Mouse (Mus musculus) frontal cortex, postnatal 10 days (tissue): Measurements from ENCODE around the gene Tulp3.
"Not testable (repeated sequence)": the region's sequence is repeated elsewhere in the genome, so short reads cannot be mapped to it uniquely, and the experiment has no call there.

ENCODE experiments used
- DNase-seq, 2 experiments: peaks; one replicate each; pipeline ENCODE4 v3.0.0; 2022; ENCODE audit warnings: low spot score in 2 of 2, mixed read lengths in 1 of 2

The Tulp3 gene

GRCm38 (mm10) chr6:128355726-128356416 is at the start of gene Tulp3:
Gene Tulp3, minus strand, starts transcription at chr6:128355851.
- DNase-seq, result peak; percentile 95 to 96

- no peak for DNase-seq
Observed at GRCm38 (mm10) chr6:128404708-128405107, 49.1 kb upstream of the Tulp3 start.

GRCm38 (mm10) chr6:128399421-128400185 is 44.0 kb upstream of the Tulp3 start:
- DNase-seq, result peak; percentile 37 to 46

GRCm38 (mm10) chr6:128398996-128399395 is 43.3 kb upstream of the Tulp3 start, which contains the start of gene Nrip2:
Gene Nrip2, plus strand, starts transcription at chr6:128399296.
- DNase-seq, result no peak

DNA sequence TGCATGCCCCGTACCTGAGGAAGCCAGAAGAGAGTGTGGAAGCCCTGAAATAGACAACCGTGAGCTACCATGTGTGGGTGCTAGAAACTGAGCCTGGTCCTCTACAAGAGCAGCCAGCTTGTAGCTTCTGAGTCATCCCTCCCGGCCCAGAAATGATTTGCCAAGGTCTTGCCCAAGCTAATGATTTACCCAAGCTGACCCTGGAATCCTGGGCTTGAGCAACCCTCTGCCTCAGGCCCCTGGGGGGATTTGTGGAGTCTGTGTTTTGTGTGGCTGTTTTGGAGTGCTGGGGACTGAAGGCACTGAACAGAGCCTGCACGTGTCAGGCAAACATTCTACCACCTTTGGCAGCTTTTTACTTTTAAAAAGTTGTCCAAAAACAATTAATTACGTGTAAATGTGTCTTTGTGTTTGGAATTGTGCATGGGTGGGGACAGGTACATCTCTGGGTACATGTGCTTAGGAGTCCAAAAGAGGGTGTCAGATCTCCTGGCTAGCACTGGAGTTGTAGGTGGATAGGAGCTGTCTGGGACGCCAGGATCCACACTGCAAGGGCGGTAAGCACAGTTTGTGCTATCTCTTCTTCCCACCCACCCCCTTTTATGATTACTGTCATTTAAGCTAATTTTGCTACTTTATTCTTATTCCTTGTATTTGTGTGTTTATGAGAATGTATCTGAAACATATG is 42.1 kb upstream of the Tulp3 start:
- DNase-seq, result no peak

- no peak for DNase-seq
Observed at GRCm38 (mm10) chr6:128390683-128391082, 35.0 kb upstream of the Tulp3 start.

DNA sequence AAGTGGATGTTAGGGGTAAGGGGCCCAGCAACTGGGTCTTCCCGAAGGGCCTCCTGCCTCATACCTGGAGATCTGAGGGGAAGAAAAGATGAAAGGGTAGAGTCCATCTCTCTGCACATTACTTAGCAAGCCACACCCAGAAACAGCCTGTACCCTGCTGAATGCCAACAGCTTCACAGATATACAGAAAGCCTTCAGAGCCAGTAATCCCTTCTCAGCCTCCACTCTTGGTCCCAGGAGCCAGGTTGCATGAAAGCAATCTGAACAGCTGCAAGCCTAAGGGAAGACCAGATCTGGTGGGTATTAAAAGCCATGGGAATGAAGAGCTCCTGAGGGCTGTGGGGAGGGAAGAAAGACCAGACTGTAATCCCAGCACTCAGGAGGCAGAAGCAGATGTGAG is 33.5 kb upstream of the Tulp3 start:
- no peak for DNase-seq

DNA sequence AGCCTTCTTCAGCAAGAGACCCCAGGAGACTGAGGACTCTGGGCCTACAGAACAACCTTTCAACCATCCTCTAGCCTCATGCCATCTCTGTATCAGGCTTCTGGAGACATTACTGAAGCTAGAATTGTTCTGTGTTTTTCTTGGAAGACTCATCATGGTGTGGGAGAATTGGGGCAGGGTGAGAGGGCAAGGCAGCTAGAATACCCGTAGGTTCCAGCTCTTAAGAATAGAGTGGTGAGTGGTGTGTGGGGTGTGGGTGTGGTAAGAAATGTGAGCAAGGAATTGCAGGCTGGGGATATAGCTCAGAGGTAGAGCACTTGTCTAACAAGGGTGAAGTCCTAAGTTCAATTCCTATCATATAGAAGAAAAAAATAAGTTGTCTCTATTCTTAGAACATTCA is 29.4 kb upstream of the Tulp3 start:
- DNase-seq, result no peak

DNA sequence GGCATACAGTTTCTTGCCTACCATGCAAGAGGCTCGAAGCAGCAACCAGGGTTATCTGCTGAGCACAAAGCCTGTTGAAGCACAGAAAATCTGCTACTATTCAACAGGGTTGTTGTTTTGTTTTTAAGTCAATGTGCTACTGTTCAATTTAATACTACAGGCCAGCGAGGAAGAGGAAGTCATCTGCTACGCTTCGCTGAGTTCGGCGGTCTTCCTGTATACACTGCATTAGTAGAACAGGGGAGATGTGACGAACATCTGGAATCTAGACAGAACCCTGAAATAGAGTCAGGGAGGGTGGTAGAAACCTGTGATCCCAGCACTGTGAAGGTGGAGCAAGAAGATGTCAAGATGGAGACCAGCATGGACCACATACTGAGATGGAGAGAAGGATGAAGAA is 28.1 kb upstream of the Tulp3 start:
- DNase-seq, result no peak

DNA sequence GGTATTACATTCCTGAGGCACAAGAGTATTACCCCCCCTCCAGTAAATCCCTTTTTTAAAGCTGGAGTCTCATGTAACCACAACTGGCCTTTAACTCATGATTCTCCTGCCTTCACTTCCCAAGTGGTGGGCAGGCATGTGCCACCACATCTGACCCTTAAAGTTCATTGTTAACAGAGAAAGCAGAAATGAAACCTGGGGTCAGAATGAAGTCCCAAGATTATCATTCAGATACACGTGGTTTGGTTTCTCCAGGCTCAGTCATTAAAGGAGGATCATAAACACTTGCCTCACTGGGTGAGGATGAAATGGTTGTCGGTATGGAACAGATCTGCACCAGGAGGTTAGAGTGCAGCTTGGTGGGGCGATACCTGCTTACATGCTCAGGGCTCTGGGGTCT is 25.6 kb upstream of the Tulp3 start:
- DNase-seq, result no peak

DNA sequence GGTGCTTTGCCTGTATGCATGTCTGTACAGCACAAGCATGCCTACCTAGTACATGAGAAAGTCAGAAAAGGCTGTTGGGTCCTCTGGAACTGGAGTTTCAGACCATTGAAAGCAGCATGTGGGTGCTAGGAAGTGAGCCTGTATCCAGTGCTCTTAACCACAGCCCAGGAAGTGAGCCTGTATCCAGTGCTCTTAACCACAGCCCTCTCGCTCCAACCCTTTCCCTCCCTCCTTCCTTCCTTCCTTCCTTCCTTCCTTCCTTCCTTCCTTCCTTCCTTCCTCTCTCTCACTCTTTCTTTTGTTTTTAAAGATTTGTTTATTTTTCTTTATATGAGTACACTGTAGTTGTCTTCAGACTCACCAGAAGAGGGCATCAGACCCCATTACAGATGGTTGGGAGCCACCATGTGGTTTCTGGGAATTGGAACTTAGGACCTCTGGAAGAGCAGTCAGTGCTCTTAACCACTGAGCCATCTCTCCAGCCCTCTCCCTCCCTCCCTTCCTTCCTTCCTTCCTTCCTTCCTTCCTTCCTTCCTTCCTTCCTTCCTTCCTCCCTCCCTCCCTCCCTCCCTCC is 25.0 kb upstream of the Tulp3 start:
- DNase-seq, result not testable (repeated sequence)

GRCm38 (mm10) chr6:128379636-128380035 is 24.0 kb upstream of the Tulp3 start:
- DNase-seq, result no peak

- no peak for DNase-seq
Observed at GRCm38 (mm10) chr6:128376371-128377085, 20.9 kb upstream of the Tulp3 start.

DNA sequence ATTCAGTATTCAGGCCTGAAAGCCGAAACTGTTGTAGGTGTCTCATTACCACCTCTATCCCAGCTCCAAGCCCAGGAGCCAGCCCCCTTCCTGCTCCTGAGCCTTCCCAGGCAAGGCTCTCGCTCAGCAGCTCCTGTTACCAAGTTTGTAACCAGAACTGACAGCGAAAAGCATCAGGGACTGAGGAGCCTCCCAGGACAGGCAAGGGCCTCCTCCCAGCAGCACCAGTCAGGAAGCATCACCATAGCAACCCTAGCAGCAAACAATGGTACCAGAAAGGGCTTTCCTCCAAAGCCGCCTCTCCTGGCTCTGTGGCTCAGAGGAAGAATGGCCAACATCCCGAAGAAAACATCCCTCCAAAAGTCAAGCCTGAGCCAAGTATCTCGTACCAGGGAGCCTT is 19.5 kb upstream of the Tulp3 start, which contains the start of the genes Tex52 and Gm44596:
Gene Tex52, plus strand, starts transcription at position 265 of the 400 bp plus-strand sequence.
Gene Gm44596, plus strand, starts transcription at position 312 of the 400 bp plus-strand sequence.
- DNase-seq, result no peak

DNA sequence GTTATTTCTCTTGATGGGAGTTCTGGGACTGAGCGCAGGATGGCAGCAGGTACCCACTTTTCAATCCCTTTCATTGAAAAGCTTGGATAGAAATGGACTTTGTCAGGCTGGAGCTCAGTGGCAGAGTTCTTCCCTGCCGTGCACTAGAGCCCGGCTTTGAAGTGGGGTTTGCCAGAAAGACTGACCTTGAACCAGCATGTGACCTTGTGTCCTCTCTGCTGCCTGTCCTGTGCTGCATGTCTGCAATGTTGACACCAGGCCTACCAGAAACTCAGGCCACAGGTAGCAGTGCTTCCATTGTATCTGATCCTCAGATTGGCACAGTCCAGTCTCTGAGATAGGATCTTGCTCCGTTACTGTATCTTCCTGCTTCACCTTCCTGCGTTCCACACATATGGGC is 14.4 kb upstream of the Tulp3 start:
- DNase-seq, result no peak

GRCm38 (mm10) chr6:128366466-128366865 is 10.8 kb upstream of the Tulp3 start:
- DNase-seq, result no peak

GRCm38 (mm10) chr6:128364721-128365120 is 9.1 kb upstream of the Tulp3 start:
- no peak for DNase-seq

GRCm38 (mm10) chr6:128363007-128363825 is 7.6 kb upstream of the Tulp3 start:
- DNase-seq, result peak in 1 of 2 experiments; percentile 28

GRCm38 (mm10) chr6:128362381-128363006 is 6.8 kb upstream of the Tulp3 start, which contains the start of the genes Rhno1 and Foxm1:
Gene Rhno1, minus strand, starts transcription at chr6:128362911.
Gene Foxm1, plus strand, starts transcription at chr6:128362967.
- peak; percentile 58 to 80 for DNase-seq

DNA sequence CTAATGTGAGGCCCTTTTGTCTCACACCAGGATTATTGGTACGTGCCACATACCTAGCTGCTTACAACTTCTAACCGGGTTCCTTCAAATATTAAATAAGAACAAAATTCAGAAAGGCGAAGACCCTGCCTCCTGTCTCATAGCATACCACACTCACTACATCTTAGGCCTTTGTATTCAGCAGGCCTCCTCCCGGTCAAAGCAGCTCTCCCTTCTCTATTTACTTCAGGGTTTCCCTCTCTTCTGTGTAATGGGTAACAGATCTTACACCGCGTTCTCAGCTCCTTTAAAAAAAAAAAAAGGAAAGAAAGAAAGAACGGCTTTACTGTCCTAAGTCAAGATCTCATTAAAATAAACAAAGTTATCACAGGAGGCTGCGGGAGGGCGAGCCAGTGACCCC is 6.2 kb upstream of the Tulp3 start:
- DNase-seq, result no peak
